Mouse (Mus musculus): ENCODE data around the gene Rngtt.

The Rngtt gene

DNA sequence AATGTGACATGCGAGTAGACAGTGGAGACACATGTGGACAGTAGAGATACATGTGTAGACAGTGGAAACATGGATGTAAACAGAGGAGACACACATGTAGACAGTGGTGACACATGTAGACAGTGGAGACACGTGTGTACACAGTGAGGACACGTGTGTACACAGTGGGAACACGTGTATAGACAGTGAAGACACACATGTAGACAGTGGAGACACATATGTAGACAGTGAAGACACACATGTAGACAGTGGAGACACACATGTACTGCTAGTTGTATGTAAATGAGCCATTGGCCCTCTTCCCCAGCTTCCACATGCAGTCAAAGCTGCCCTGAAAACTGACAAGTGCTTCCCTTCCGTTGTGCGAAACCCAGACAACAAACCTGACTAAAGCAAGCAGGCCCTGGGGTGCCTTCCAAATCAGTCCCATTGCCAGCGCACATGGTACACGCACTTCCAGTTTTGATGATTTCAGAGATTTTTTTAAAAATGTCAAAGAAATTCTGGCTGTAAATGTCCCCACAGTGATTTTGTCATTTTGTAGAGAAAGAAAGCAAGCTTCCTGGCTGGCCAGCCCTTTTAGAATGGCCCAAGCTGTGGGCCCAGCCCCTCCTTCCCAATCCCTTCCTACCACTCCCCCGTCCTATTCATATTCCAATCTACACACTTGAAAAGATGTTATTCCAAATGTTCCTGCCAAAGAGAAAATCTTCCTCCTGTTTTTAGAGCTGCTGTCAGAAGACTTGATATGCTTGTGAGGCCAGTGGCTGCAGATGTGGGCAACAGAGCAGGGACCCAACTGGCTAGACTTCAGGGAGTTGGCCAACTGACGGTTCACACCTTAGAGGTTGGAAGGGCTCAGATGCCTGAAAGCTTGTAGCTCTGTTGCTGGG, 204.2 kb downstream of the Rngtt start:
- no peak for DNase-seq (ENCODE audit: low spot score in 2 of 2)

DNA sequence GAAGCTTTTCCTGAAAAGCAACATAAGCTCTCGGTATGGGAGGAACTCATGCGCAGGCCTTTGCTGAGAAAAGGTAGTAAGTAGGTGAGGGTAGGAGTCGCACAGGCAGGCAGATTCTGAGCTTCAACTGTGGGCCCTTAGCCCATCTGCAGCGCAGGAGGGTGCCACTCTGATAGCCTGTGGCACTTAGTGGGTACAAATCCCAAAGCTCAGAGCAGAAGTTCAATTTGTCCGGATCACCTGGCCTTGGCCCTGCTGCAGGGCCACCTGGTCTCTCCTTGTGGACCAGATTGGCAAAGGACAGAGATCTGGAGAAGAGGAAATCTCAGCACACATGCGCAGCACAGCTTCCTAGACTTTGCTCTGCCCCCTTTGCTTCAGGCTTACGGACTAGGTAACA, 210.1 kb downstream of the Rngtt start:
- DNase-seq (ENCODE audit: low spot score in 2 of 2) = no peak

DNA sequence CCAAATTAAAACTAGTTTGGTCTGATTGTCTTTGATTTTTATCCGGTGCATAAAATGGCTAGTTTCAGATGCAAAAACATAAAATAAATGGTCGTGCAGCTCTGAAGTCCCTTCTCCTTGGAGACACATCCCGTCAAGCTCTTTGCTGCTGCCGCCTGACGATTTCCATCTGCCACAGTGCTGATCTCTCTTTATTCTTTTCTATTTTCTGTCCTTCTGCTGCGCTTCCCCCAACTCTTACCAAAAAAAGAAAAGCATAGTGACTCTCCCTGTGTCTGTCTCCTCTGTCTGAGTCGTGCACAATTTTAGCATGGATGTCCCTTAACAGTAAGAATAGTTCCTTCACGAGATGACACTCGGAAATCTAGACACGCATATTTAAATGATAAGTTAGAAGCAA, 210.8 kb downstream of the Rngtt start:
- peak in 1 of 2 experiments; percentile 74 for DNase-seq (ENCODE audit: low spot score in 2 of 2)

GRCm38 (mm10) chr4:33523774-33524173, 213.7 kb downstream of the Rngtt start:
- DNase-seq (ENCODE audit: low spot score in 2 of 2) = no peak

DNA sequence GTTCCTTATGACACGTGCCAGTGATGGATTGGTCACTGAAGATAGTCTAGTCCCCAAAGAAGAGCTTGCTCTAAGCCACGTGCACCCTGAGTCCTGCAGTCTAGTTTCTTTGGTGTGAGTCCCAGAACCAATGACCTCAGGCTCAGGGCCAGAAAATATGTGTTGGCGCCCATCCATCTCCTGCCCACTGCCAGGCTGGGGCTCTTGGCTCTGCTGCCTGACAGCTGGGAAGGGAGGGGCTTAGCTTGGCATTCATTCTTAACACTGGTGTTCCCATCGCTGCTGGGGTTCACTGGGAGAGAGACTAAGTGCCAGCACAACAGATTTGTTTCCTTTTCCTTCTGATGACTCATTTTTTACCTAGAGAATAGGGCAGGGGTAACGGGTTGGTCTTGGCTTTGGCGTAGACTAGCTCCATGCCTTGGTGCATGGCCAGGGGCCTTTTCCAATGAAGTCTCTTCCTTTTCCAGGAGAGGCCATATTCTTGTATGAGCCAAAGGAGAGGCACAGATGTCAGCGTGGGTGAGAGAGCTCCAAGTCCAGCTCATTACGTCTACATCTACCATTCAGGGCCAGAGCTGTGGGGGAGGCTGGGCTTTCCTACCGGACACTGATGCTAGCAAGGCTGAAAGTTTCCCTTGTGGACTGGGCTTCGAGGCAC, 214.5 kb downstream of the Rngtt start:
- no peak for DNase-seq (ENCODE audit: low spot score in 2 of 2)

DNA sequence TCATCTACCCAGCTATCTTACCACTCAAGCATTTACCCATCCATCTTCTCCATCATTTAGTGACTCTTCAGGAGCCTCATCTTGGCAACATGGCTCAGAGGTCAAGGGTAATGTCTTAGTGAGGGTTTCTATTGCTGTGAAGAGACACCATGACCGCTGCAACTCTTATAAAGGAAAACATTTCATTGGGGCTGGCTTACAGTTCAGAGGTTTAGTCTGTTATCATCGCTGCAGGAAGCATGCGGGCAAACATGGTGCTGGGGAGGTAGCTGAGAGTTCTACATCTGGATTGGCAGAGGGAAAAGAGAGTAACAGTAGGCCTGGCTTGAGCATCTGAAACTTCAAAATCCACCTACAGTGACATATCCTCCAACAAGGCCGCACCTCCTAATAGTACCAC, 215.2 kb downstream of the Rngtt start:
- no peak for DNase-seq (ENCODE audit: low spot score in 2 of 2)

GRCm38 (mm10) chr4:33526092-33526491, 216.0 kb downstream of the Rngtt start:
- no peak for DNase-seq (ENCODE audit: low spot score in 2 of 2)

DNA sequence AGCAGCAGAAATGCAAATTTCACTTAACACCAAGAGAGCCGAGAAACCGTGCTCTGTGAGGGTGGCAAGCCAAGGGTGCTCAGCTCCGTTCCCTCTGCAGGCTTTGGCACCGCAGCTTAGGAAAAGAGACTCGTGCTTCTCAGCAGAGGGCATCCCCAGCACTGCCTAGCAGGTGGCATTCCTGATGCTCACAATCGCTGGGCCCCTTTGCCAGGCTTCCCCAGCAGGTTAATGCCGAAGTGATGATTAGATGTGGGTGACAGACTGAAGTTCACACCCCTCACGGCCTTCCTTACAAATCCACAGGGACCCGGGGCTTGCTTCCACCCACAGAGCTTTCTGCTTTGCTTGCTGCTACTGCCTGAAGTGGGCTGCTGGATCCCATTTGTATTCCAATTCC, 216.6 kb downstream of the Rngtt start:
- peak; percentile 70 to 71 for DNase-seq (ENCODE audit: low spot score in 2 of 2)

- no peak for DNase-seq (ENCODE audit: low spot score in 2 of 2)
Measured at GRCm38 (mm10) chr4:33532596-33532995, 222.5 kb downstream of the Rngtt start.

DNA sequence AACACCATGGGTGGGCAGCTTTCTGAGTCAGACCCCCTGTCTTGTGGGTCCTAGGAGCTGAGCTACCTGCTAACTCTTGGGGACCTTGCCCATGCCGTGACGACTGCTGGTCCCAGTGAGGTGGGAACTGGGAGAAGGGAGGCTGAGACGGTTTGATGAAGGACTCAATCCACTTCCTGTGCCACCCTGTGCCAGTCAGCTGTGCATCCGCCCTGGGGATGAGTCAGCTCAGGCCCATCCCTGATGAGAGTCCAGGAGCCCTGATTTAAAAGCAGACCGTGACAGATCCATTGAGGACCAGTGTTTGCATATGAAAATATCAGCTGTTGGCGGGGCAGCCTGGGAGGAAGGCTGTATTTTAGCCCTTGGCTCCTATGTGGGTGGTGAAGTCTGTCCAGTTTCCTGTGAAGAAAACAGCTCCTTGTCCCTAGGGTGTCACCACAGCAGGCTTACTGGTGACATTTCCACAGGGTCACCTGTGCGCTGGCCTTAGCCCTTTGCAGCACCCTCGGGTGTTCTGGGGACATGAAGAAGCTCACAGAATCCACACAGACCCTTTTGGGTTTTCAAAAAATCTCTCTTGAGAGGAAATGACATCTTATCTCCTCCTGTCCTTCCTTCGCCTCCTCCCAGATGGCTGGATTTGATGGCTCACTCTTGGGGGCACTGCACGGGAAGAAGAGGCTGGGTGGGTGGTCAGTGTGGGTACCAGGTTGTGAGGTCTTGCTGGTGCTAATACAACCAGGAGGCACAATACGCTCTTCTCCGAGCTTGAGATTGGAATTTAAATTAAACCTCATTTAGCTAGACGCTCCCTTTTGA, 234.9 kb downstream of the Rngtt start:
- DNase-seq (ENCODE audit: low spot score in 2 of 2) = no peak

DNA sequence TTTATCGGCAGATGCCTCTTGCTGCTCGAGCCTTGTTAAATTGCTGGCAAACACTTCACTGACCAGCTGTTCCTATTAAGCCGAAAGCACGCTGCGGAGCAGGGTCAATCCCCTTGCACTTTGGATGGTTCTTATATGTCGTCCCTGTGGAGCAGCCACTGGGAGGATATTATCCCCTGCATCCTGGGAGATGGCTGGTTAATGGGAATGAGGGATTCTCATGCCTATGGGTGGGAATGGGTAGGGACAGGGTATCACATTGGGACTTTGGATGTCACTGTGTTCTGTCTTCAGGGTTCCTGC, 235.4 kb downstream of the Rngtt start:
- DNase-seq (ENCODE audit: low spot score in 2 of 2) = no peak

DNA sequence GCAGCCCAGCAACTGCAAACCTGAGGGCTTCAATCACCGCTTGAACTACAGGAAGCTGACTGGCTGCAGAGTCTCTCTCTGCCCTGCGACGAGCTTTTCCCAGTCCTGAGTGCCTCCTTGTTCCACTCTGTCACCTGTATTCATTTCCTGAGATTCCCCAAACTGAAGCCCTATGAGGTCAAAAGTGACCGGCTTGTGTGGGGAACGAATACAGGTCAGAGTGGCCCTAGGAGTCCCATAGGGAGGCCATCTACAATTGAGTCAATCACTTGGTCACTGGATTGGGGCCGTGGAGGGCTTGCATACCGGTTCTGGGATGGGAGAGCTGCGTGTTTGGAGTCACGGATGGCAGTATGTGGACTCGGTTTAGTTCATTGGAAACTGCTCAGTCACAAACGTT, 236.2 kb downstream of the Rngtt start:
- no peak for DNase-seq (ENCODE audit: low spot score in 2 of 2)

GRCm38 (mm10) chr4:33547315-33547929, 237.3 kb downstream of the Rngtt start:
- no peak for DNase-seq (ENCODE audit: low spot score in 2 of 2)

DNA sequence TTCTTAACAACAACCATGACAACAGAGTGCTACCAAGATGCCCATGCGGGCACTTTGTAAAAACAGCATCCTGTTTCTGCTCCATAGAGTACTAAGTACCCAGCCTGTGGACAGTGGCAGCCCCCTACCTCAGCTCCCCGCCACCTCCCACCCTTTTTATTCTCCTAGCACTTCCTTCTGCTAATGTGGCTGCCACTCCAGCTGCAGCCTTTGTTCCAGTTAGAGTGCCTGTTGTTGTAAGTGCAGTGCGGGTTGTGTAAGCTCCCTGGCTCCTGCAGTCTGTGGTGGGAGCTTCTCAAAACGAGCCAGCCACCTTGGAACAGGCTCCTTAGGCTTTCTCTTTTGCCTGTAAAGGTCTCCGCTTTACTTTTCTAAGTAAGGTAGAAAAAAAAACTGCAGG, 239.5 kb downstream of the Rngtt start:
- no peak for DNase-seq (ENCODE audit: low spot score in 2 of 2)
